In genomic region chr7:64595256-64595655, GRCm38 (mm10) we compare ENCODE assay signal across 27 mouse cellular contexts.
DNase-seq lines count a peak whose midpoint lies in the region; ATAC-seq and TF ChIP-seq lines count a peak whose summit lies in the region.
"Had no signal": no experiment of that assay in that cellular context is flagged by ENCODE, and none has a peak within 500 bp of the region (broad histone marks: within the 10 kb centered on the region; RNA-seq: fewer than 3 reads in every experiment).

No protein-coding gene starts in this region.

- no peak for ATAC-seq in lung, embryonic 14.5 days (ENCODE audit: insufficient read depth)
- ATAC-seq in limb, embryonic 11.5 days (ENCODE audit: insufficient number of reproducible peaks, low FRiP score, low TSS enrichment, low read depth): no peak
- ATAC-seq: forebrain, embryonic 14.5 days; inflammation-experienced regulatory T-cells, adult 6 months had no signal

- H3K4me1 ChIP-seq in lung, embryonic 14.5 days (ENCODE audit: insufficient read depth): no peaks in the 10 kb centered on the region
- no peaks in the 10 kb centered on the region for H3K4me1 ChIP-seq in limb, embryonic 11.5 days (ENCODE audit: control insufficient read depth, insufficient read depth, low read length)
- H3K4me1 ChIP-seq: embryonic facial prominence, embryonic 15.5 days; heart, embryonic 12.5 days; liver, embryonic 13.5 days; lung, embryonic 15.5 days; megakaryocyte, embryonic 14.5 days had no signal

- no peaks in the 10 kb centered on the region for H3K9me3 ChIP-seq in lung, embryonic 14.5 days (ENCODE audit: low read depth, low read length)
- no peaks in the 10 kb centered on the region for H3K9me3 ChIP-seq in limb, embryonic 11.5 days (ENCODE audit: control insufficient read depth, low read length)
- H3K9me3 ChIP-seq: embryonic facial prominence, embryonic 15.5 days; liver, embryonic 13.5 days; lung, embryonic 15.5 days had no signal

- no peak for TF ChIP-seq CTCF in lung, embryonic 14.5 days (IDR thresholded peaks at IDR 0.05; ENCODE audit: low read depth)

- peak; percentile 70 for DNase-seq in heart, adult 11 months
- DNase-seq in heart, postnatal 36 days: no peak
- DNase-seq in lung, embryonic 14.5 days: peak; percentile 69
- DNase-seq in lung, adult 18-20 months: no peak
- DNase-seq in ZHBTc4 (ENCODE audit: low read depth, low spot score): peak; percentile 39
- peak; percentile 59 for DNase-seq in limb, embryonic 11.5 days (ENCODE audit: low spot score)
- no peak for DNase-seq in retina, postnatal 1 day
- no peak for DNase-seq in heart, postnatal 25 days (ENCODE audit: low spot score)
- DNase-seq: cerebellum, adult 11 months; cerebellum, adult 9-11 months; gastrocnemius, postnatal 10 days; heart, adult 18-20 months; heart, postnatal 10 days; kidney, adult 2 months; layer of hippocampus, postnatal 36 days; liver, embryonic 13.5 days; lung, postnatal 36 days; right cerebral cortex, postnatal 14 days; thymus, adult 2 months had no signal

- 60% methylated on average over 6 of the region's 6 CpGs for WGBS in lung, embryonic 14.5 days
- WGBS in limb, embryonic 11.5 days: 68% methylated on average over 6 of the region's 6 CpGs

- H3K9ac ChIP-seq in lung, embryonic 14.5 days: no peak overlapping the region
- H3K9ac ChIP-seq in limb, embryonic 11.5 days (ENCODE audit: low read length): no peak overlapping the region
- H3K9ac ChIP-seq: embryonic facial prominence, embryonic 15.5 days; heart, embryonic 12.5 days; hindbrain, embryonic 12.5 days; liver, embryonic 13.5 days; lung, embryonic 15.5 days had no signal

- H3K27ac ChIP-seq in lung, embryonic 14.5 days (ENCODE audit: low read depth): no peak overlapping the region
- no peak overlapping the region for H3K27ac ChIP-seq in limb, embryonic 11.5 days (replicated peaks; ENCODE audit: low read depth, low read length)
- H3K27ac ChIP-seq: embryonic facial prominence, embryonic 15.5 days; hindbrain, embryonic 12.5 days; liver, embryonic 13.5 days; lung, embryonic 15.5 days; stomach, postnatal 0 days had no signal

- no peaks in the 10 kb centered on the region for H3K36me3 ChIP-seq in lung, embryonic 14.5 days (ENCODE audit: insufficient read depth)
- H3K36me3 ChIP-seq in limb, embryonic 11.5 days (ENCODE audit: control insufficient read depth, insufficient read depth, low read length): no peaks in the 10 kb centered on the region
- H3K36me3 ChIP-seq: embryonic facial prominence, embryonic 15.5 days; heart, embryonic 12.5 days; hindbrain, embryonic 12.5 days; liver, embryonic 13.5 days; lung, embryonic 15.5 days had no signal

- H3K4me2 ChIP-seq in lung, embryonic 14.5 days: no peak overlapping the region
- no peak overlapping the region for H3K4me2 ChIP-seq in limb, embryonic 11.5 days (ENCODE audit: low read depth, severe bottlenecking)
- H3K4me2 ChIP-seq: embryonic facial prominence, embryonic 15.5 days; heart, embryonic 12.5 days; hindbrain, embryonic 12.5 days; liver, embryonic 13.5 days; lung, embryonic 15.5 days had no signal

- intact Hi-C loops in heart, postnatal 36 days (cut with DNase I): no loop called here
- intact Hi-C loops in heart, postnatal 25 days (cut with DNase I): no loop called here

- no peak overlapping the region for H3K4me3 ChIP-seq in lung, embryonic 14.5 days (ENCODE audit: low read depth, low read length)
- H3K4me3 ChIP-seq in limb, embryonic 11.5 days (ENCODE audit: low read depth, low read length): no peak overlapping the region
- H3K4me3 ChIP-seq: embryonic facial prominence, embryonic 15.5 days; heart, embryonic 12.5 days; hindbrain, embryonic 12.5 days; liver, embryonic 13.5 days; lung, embryonic 15.5 days; megakaryocyte, embryonic 14.5 days had no signal

- H3K27me3 ChIP-seq in lung, embryonic 14.5 days (ENCODE audit: insufficient read depth, low read length): no peaks in the 10 kb centered on the region
- H3K27me3 ChIP-seq in limb, embryonic 11.5 days (ENCODE audit: control insufficient read depth, insufficient read depth, low read length): no peaks in the 10 kb centered on the region
- H3K27me3 ChIP-seq: embryonic facial prominence, embryonic 15.5 days; heart, embryonic 12.5 days; hindbrain, embryonic 12.5 days; liver, embryonic 13.5 days; lung, embryonic 15.5 days; megakaryocyte, embryonic 14.5 days had no signal

Comparison
In these comparisons a context has a peak if more than half of its experiments do, and no peak if none do; other contexts are left out.
1. DNase-seq: peak in heart, adult 11 months (single experiment), lung, embryonic 14.5 days (single experiment), ZHBTc4 (single experiment) and limb, embryonic 11.5 days (single experiment); none in heart, postnatal 36 days (0 of 2), lung, adult 18-20 months (0 of 2), retina, postnatal 1 day (single experiment) and heart, postnatal 25 days (single experiment).